Mouse (Mus musculus) forebrain, postnatal 0 days (tissue): ENCODE data around the gene Slc6a8. TPM values are rescaled to one million over a fixed set of nuclear protein-coding genes. Genes with fewer than 3 reads are reported as not detected.

Experiments
- ATAC-seq: fragments of 200-750 bp; cut with Nextera tagmentation; 2 replicates; pipeline ENCODE4 v1.8.0; 2017; ENCODE audit warnings: mild to moderate bottlenecking, moderate library complexity
- DNase-seq: peaks from one replicate; pipeline ENCODE4 v3.0.0-alpha.2; 2015
- H3K27ac ChIP-seq: fragments of 300-500 bp; sonication (generic); 2 replicates; pipeline ENCODE4 v1.5.1; 2014; ENCODE audit warnings: low read depth, mild to moderate bottlenecking, antibody characterized with exemption, low read length, moderate library complexity, mixed read lengths
- H3K27me3 ChIP-seq: fragments of 300-500 bp; sonication (generic); 2 replicates; pipeline ENCODE4 v1.6.1; 2014; ENCODE audit warnings: mild to moderate bottlenecking, low read length, mixed read lengths; ENCODE audit not compliant: insufficient read depth
- H3K36me3 ChIP-seq: fragments of 300-500 bp; sonication (generic); 2 replicates; pipeline ENCODE4 v1.6.1; 2014; ENCODE audit warnings: mild to moderate bottlenecking, moderate library complexity; ENCODE audit not compliant: insufficient read depth
- H3K4me1 ChIP-seq: fragments of 300-500 bp; sonication (generic); 2 replicates; pipeline ENCODE4 v1.6.1; 2014; ENCODE audit warnings: antibody characterized with exemption; ENCODE audit not compliant: insufficient read depth
- H3K4me2 ChIP-seq: fragments of 300-500 bp; sonication (generic); 2 replicates; pipeline ENCODE4 v1.6.1; 2014; ENCODE audit warnings: low read depth, mild to moderate bottlenecking, moderate library complexity
- H3K4me3 ChIP-seq: fragments of 300-500 bp; sonication (generic); 2 replicates; pipeline ENCODE4 v1.5.1; 2014; ENCODE audit warnings: low read depth, low read length, mixed read lengths
- H3K9ac ChIP-seq: fragments of 300-500 bp; sonication (generic); 2 replicates; pipeline ENCODE4 v1.6.1; 2014; ENCODE audit warnings: mild to moderate bottlenecking
- H3K9me3 ChIP-seq: fragments of 300-500 bp; sonication (generic); 2 replicates; pipeline ENCODE4 v1.6.1; 2016; ENCODE audit warnings: low read length
- CTCF ChIP-seq: sonication (generic); IDR thresholded peaks from 2 replicates; pipeline ENCODE4 v1.5.1; 2016; ENCODE audit warnings: antibody characterized with exemption, control low read depth, low read depth
- WGBS: fragments of 180-500 bp; shearing (Covaris S2); extraction: QIAGEN DNeasy Blood & Tissue Kit; methylation state at CpG from one replicate; pipeline ENCODE4 v1.1.7; 2014; 5-methylcytosine and 5-hydroxymethylcytosine counted together
- polyA plus RNA-seq: library from polyadenylated mRNA; unstranded; fragments of >200 nt; fragmentation: Nextera tagmentation; extraction: Ambion mirVana; gene quantifications from 2 replicates; pipeline ENCODE4 v1.2.1, GENCODE M21; 2015
- total RNA-seq: library from RNA; depleted of rRNA; stranded (reverse); fragments of >200 nt; gene quantifications from 2 replicates; pipeline ENCODE4 v1.2.3, GENCODE M21; 2014

Gene Slc6a8
- total and polyA plus RNA-seq, 2 experiments from 2014 or later, result 5.8 to 45.4 TPM

DNA sequence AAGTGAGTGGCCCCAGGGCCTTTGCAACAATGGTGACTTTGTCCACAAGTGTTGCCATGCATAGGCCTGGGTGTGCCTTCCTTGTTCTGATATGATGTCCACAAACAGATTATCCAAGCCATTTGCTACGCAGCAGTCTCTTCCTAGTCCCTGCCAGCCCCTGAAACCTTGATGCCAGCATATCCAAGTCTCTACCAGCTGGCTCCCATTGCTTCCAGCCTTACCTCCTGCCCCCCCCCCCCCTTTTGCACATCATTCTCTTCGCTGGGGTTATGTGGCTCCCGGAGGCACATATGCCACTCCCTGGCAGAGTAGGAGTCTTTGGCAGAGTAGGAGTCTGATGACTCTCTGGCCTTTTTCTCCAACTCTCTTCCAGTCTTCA is 12.7 kb upstream of the Slc6a8 start:
- peak overlapping the region; percentile 85 for H3K27ac ChIP-seq
- ATAC-seq, result peak; percentile 13
- peak overlapping the region; percentile 57 for H3K4me2 ChIP-seq
- TF ChIP-seq CTCF, result no peak
- H3K9me3 ChIP-seq, result no peaks in the 10 kb centered on the region
- no peaks in the 10 kb centered on the region for H3K4me1 ChIP-seq
- peak overlapping the region; percentile 75 for H3K9ac ChIP-seq
- peak overlapping the region; percentile 49 for H3K4me3 ChIP-seq
- 48% methylated on average over 3 of the region's 3 CpGs for WGBS
- DNase-seq, result no peak
- H3K36me3 ChIP-seq, result no peaks in the 10 kb centered on the region; the same call in 1 of the 2 replicates
- H3K27me3 ChIP-seq, result no peaks in the 10 kb centered on the region

DNA sequence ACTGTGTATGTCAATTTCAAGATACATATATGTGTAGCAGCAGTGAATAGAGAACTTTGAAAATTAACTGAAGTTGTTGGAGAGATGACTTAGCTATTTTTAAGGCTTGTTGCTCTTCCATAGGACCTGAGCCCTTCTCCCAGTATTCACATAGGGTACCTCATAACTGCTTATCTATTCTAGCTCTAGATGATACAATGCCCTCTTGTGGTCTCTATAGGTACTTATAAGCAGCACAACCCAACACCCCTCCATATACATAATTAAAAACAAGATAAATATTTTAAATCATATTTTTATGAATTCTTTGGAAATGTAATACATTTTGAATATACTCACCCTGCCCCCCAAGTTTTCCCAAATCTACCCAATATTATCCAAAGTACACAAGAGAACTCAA is 9.8 kb upstream of the Slc6a8 start:
- TF ChIP-seq CTCF, result peak; percentile 37
- no peak for ATAC-seq
- H3K4me3 ChIP-seq, result no peak overlapping the region
- H3K4me2 ChIP-seq, result no peak overlapping the region
- no peak overlapping the region for H3K9ac ChIP-seq
- no peaks in the 10 kb centered on the region for H3K4me1 ChIP-seq
- H3K36me3 ChIP-seq, result no peaks in the 10 kb centered on the region
- H3K27me3 ChIP-seq, result no peaks in the 10 kb centered on the region
- no peak overlapping the region for H3K27ac ChIP-seq
- no peaks in the 10 kb centered on the region for H3K9me3 ChIP-seq
- peak; percentile 18 for DNase-seq

DNA sequence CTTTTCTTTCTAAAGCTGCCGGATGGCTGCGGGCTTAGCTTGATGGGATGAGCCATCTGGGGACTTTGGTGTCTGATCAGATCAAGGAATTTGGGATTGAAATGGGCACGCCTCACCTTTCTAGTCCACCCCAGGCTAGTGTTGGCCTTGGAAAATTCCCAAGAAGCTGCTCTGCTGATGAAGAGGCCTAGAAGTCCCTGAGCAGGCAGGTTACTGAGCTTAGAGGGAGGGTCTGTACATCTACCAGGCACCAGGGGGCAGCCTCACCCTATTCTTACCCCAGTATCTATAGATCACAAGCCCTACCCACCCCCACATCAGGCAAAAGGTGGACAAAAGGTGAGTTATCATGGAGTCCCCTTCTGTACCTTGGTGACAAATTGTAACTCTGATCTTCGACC is 919 bp upstream of the Slc6a8 start:
- H3K9me3 ChIP-seq, result no peaks in the 10 kb centered on the region
- no peak overlapping the region for H3K9ac ChIP-seq
- ATAC-seq (peak; percentile 54), DNase-seq (peak; percentile 52)
- no peaks in the 10 kb centered on the region for H3K27me3 ChIP-seq
- H3K4me1 ChIP-seq, result no peaks in the 10 kb centered on the region
- TF ChIP-seq CTCF, result peak; percentile 53
- 0 out of 2 replicates have a peak, but pooled peaks cover 4% of the 10 kb centered on the region for H3K36me3 ChIP-seq
- H3K27ac ChIP-seq, result 0 out of 2 replicates have a peak overlapping the region, but pooled peaks have one; percentile 29
- WGBS, result 47% methylated on average over 4 of the region's 4 CpGs
- no peak overlapping the region for H3K4me2 ChIP-seq
- H3K4me3 ChIP-seq, result no peak overlapping the region

DNA sequence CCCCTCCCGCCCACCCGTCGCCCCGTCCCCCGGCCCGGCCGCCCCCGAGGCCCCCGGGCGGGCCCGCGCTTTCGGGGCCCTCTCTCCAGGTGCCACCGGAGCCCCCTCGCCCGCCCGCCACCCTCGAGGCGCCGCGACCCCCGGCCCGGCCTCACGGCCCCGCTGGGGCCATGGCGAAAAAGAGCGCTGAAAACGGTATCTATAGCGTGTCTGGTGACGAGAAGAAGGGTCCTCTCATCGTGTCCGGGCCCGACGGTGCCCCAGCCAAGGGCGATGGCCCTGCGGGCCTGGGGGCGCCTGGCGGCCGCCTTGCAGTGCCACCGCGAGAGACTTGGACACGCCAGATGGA is 643 bp downstream of the Slc6a8 start:
- Histone ChIP-seq H3K4me3 (peak overlapping the region; percentile 53), H3K9ac (peak overlapping the region; percentile 64), H3K9me3 (no peaks in the 10 kb centered on the region), H3K36me3 (0 out of 2 replicates have a peak, but pooled peaks cover 4% of the 10 kb centered on the region), H3K27ac (peak overlapping the region; percentile 62), H3K27me3 (no peaks in the 10 kb centered on the region), H3K4me2 (peak overlapping the region; percentile 61), H3K4me1 (no peaks in the 10 kb centered on the region)
- no peak for TF ChIP-seq CTCF
- DNase-seq (no peak), ATAC-seq (peak; percentile 12; the same call in 1 of the 2 replicates)
- 42% methylated on average over 28 of the region's 42 CpGs for WGBS

DNA sequence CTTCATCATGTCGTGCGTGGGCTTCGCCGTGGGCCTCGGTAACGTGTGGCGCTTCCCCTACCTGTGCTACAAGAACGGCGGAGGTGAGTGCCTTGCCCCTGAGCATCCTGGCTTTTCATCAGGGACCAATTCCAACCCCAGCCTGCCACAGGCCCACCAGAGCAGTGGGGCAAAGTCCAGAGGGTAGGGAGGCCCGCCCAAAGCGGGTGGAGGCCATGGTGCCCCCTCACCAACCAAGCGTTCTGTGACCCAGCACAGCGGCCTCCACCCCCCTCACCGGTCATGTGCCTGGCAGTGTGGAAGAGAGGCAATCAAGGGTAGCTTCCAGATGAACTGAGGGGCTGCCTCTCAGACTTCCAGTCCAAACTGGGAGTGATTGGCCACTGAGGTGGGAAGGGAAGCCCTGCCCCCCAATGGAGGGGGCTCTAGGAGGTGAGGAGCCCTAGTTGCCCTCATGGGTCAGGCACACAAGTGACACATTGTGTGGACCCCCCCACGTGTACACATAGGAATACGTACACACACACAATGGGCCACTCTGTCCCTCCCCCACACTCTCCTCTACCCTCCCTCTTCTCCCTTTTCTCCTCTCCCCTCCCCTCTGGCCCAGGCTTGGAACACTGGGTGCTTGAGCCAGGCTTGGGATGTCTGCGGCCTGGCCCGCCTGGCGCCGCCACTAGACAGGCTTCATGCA is 1.2 kb downstream of the Slc6a8 start:
- DNase-seq (peak; percentile 27), ATAC-seq (peak; percentile 57)
- no peaks in the 10 kb centered on the region for H3K4me1 ChIP-seq
- H3K9me3 ChIP-seq, result no peaks in the 10 kb centered on the region
- no peaks in the 10 kb centered on the region for H3K27me3 ChIP-seq
- H3K27ac ChIP-seq, result peak overlapping the region; percentile 62
- no peak for TF ChIP-seq CTCF
- peak overlapping the region; percentile 53 for H3K4me3 ChIP-seq
- WGBS, result 27% methylated on average over 20 of the region's 20 CpGs
- H3K9ac ChIP-seq, result peak overlapping the region; percentile 64
- peak overlapping the region; percentile 61 for H3K4me2 ChIP-seq
- 0 out of 2 replicates have a peak, but pooled peaks cover 4% of the 10 kb centered on the region for H3K36me3 ChIP-seq

DNA sequence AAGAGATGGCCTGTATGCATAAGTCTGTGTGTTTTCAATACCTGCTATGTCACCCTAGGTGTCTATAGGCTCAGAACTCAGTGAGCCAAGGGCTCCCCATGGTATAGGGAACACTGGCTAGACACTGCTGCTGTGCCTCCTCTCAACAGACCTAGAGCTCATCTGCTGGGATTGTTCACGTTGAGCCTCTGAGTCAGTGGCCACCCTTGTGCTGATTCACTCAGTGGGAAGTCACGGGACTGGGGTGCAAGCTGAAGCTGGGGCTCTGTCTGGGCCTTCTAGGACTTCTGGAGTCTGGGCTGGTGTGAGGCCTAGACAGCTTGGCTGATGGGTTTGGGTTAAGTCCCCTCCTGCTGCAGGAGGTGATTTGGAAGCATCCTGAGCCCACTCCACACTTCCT is 2.3 kb downstream of the Slc6a8 start:
- Histone ChIP-seq H3K4me2 (peak overlapping the region; percentile 61), H3K9ac (no peak overlapping the region)
- 67% methylated on average over 2 of the region's 2 CpGs for WGBS

DNA sequence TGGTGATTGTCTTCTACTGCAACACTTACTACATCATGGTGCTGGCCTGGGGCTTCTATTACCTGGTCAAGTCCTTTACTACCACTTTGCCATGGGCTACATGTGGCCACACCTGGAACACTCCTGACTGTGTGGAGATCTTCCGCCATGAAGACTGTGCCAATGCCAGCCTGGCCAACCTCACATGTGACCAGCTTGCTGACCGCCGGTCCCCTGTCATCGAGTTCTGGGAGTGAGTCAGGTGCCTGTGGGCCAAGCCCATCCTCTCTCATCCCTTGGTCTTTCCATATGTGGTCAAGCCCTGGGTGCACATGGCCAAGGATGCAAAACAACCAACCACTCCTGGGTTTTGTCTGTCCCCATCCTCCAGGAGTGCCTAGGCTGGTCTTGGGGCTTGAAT is 3.7 kb downstream of the Slc6a8 start:
- no peak for TF ChIP-seq CTCF
- peaks cover 15% of the 10 kb centered on the region for H3K36me3 ChIP-seq
- H3K4me1 ChIP-seq, result no peaks in the 10 kb centered on the region
- H3K4me3 ChIP-seq, result no peak overlapping the region
- H3K27me3 ChIP-seq, result no peaks in the 10 kb centered on the region
- no peak overlapping the region for H3K27ac ChIP-seq
- ATAC-seq (no peak), DNase-seq (no peak)
- no peak overlapping the region for H3K9ac ChIP-seq
- no peaks in the 10 kb centered on the region for H3K9me3 ChIP-seq
- WGBS, result 94% methylated on average over 4 of the region's 4 CpGs
- H3K4me2 ChIP-seq, result no peak overlapping the region

More for the DNA sequence above, 2.3 kb downstream of the Slc6a8 start:
- Histone ChIP-seq H3K4me3 (peak overlapping the region; percentile 3; the same call in 1 of the 2 replicates), H3K4me1 (no peaks in the 10 kb centered on the region), H3K9me3 (no peaks in the 10 kb centered on the region), H3K27ac (no peak overlapping the region), H3K36me3 (peaks cover 8% of the 10 kb centered on the region; the same call in 1 of the 2 replicates), H3K27me3 (no peaks in the 10 kb centered on the region)
- DNase-seq, result no peak
- no peak for ATAC-seq
- TF ChIP-seq CTCF, result no peak
